Mouse (Mus musculus) heart, embryonic 10.5 days (tissue): ENCODE data around the gene Ptpn3. TPM values are rescaled to one million over a fixed set of nuclear protein-coding genes. Genes with fewer than 3 reads are reported as not detected.

Experiments used
- DNase-seq: peaks from one replicate; pipeline ENCODE4 v3.0.0-alpha.2; 2017; ENCODE audit warnings: low spot score
- H3K27ac ChIP-seq: fragments of 300-500 bp; sonication (generic); 2 replicates; pipeline ENCODE4 v1.5.1; 2016; ENCODE audit warnings: mild to moderate bottlenecking
- H3K27me3 ChIP-seq: fragments of 300-500 bp; sonication (generic); 2 replicates; pipeline ENCODE4 v1.6.1; 2016; ENCODE audit warnings: mild to moderate bottlenecking; ENCODE audit not compliant: poor library complexity, insufficient read depth, severe bottlenecking
- H3K36me3 ChIP-seq: fragments of 300-500 bp; sonication (generic); 2 replicates; pipeline ENCODE4 v1.6.1; 2016; ENCODE audit warnings: mild to moderate bottlenecking, moderate library complexity
- H3K4me1 ChIP-seq: fragments of 300-500 bp; sonication (generic); 2 replicates; pipeline ENCODE4 v1.6.1; 2016; ENCODE audit warnings: mild to moderate bottlenecking
- H3K4me3 ChIP-seq: fragments of 300-500 bp; sonication (generic); 2 replicates; pipeline ENCODE4 v1.5.1; 2016; ENCODE audit warnings: mild to moderate bottlenecking, moderate library complexity
- H3K9me3 ChIP-seq: fragments of 300-500 bp; sonication (generic); 2 replicates; pipeline ENCODE4 v1.6.1; 2016; ENCODE audit warnings: mild to moderate bottlenecking, moderate library complexity
- WGBS: fragments of 180-500 bp; shearing (Covaris S2); methylation state at CpG from one replicate; pipeline ENCODE4 v1.1.7; 2016; 5-methylcytosine and 5-hydroxymethylcytosine counted together
- polyA plus RNA-seq: library from polyadenylated mRNA; unstranded; fragments of >200 nt; fragmentation: Nextera tagmentation; extraction: Ambion mirVana; gene quantifications from 2 replicates; pipeline ENCODE4 v1.2.1, GENCODE M21; 2016

Gene Ptpn3
- 0.90 and 1.7 TPM in 2 replicates for polyA plus RNA-seq

GRCm38 (mm10) chr4:57301410-57302313 lies at the start of gene Ptpn3:
TSS of gene Ptpn3 (minus strand) at chr4:57301837.
- DNase-seq: peak; percentile 95
- Histone ChIP-seq H3K36me3 (no peaks in the 10 kb centered on the region), H3K27ac (peak within 1 kb of the TSS; percentile 84), H3K4me1 (peaks cover 23% of the 10 kb centered on the region), H3K4me3 (peak within 1 kb of the TSS; percentile 89), H3K9me3 (no peaks in the 10 kb centered on the region), H3K27me3 (peaks cover 49% of the 10 kb centered on the region)
- under 1% methylated on average over 42 of the region's 42 CpGs for WGBS

GRCm38 (mm10) chr4:57350541-57350940 lies 48.9 kb upstream of the Ptpn3 start:
- H3K36me3 ChIP-seq: no peaks in the 10 kb centered on the region
- DNase-seq: no peak
- no peak overlapping the region for H3K4me3 ChIP-seq
- H3K9me3 ChIP-seq: no peaks in the 10 kb centered on the region
- WGBS: 89% methylated on average over 2 of the region's 2 CpGs
- H3K4me1 ChIP-seq: no peaks in the 10 kb centered on the region
- H3K27me3 ChIP-seq: no peaks in the 10 kb centered on the region
- H3K27ac ChIP-seq: no peak overlapping the region

- no peaks in the 10 kb centered on the region for H3K4me1 ChIP-seq
- H3K36me3 ChIP-seq: no peaks in the 10 kb centered on the region
- H3K9me3 ChIP-seq: no peaks in the 10 kb centered on the region
- H3K4me3 ChIP-seq: no peak overlapping the region
- no peak for DNase-seq
- WGBS: 93% methylated on average over 7 of the region's 7 CpGs
- no peaks in the 10 kb centered on the region for H3K27me3 ChIP-seq
- no peak overlapping the region for H3K27ac ChIP-seq
Measured at GRCm38 (mm10) chr4:57343996-57344395, 42.4 kb upstream of the Ptpn3 start.

GRCm38 (mm10) chr4:57338923-57339322 lies 37.3 kb upstream of the Ptpn3 start:
- Histone ChIP-seq H3K9me3 (no peaks in the 10 kb centered on the region), H3K27me3 (no peaks in the 10 kb centered on the region), H3K27ac (no peak overlapping the region), H3K4me1 (no peaks in the 10 kb centered on the region), H3K36me3 (no peaks in the 10 kb centered on the region), H3K4me3 (no peak overlapping the region)
- DNase-seq: no peak
- 81% methylated on average over 17 of the region's 17 CpGs for WGBS

- DNase-seq: no peak
- no peaks in the 10 kb centered on the region for H3K36me3 ChIP-seq
- no peaks in the 10 kb centered on the region for H3K4me1 ChIP-seq
- peak overlapping the region; percentile 44; the same call in 1 of the 2 replicates for H3K27ac ChIP-seq
- WGBS: 70% methylated on average over 9 of the region's 9 CpGs
- H3K4me3 ChIP-seq: no peak overlapping the region
- no peaks in the 10 kb centered on the region for H3K9me3 ChIP-seq
- H3K27me3 ChIP-seq: no peaks in the 10 kb centered on the region
Measured at GRCm38 (mm10) chr4:57338061-57338460, 36.4 kb upstream of the Ptpn3 start.

GRCm38 (mm10) chr4:57335000-57335666 lies 33.5 kb upstream of the Ptpn3 start:
- 74% methylated on average over 9 of the region's 9 CpGs for WGBS

GRCm38 (mm10) chr4:57333926-57334548 lies 32.4 kb upstream of the Ptpn3 start:
- H3K27me3 ChIP-seq: no peaks in the 10 kb centered on the region
- WGBS: 89% methylated on average over 12 of the region's 12 CpGs
- H3K4me3 ChIP-seq: no peak overlapping the region
- H3K4me1 ChIP-seq: no peaks in the 10 kb centered on the region
- no peaks in the 10 kb centered on the region for H3K36me3 ChIP-seq
- H3K27ac ChIP-seq: no peak overlapping the region
- H3K9me3 ChIP-seq: no peaks in the 10 kb centered on the region
- no peak for DNase-seq

More at GRCm38 (mm10) chr4:57335000-57335666, 33.5 kb upstream of the Ptpn3 start:
- no peak for DNase-seq
- no peaks in the 10 kb centered on the region for H3K27me3 ChIP-seq
- no peaks in the 10 kb centered on the region for H3K4me1 ChIP-seq
- H3K9me3 ChIP-seq: no peaks in the 10 kb centered on the region
- H3K36me3 ChIP-seq: no peaks in the 10 kb centered on the region
- no peak overlapping the region for H3K27ac ChIP-seq
- H3K4me3 ChIP-seq: no peak overlapping the region

- H3K4me1 ChIP-seq: no peaks in the 10 kb centered on the region
- no peak overlapping the region for H3K4me3 ChIP-seq
- H3K27ac ChIP-seq: no peak overlapping the region
- no peaks in the 10 kb centered on the region for H3K9me3 ChIP-seq
- 64% methylated on average over 3 of the region's 3 CpGs for WGBS
- H3K36me3 ChIP-seq: no peaks in the 10 kb centered on the region
- DNase-seq: no peak
- no peaks in the 10 kb centered on the region for H3K27me3 ChIP-seq
Measured at GRCm38 (mm10) chr4:57332511-57332910, 30.9 kb upstream of the Ptpn3 start.

GRCm38 (mm10) chr4:57320606-57321327 lies 19.1 kb upstream of the Ptpn3 start:
- H3K9me3 ChIP-seq: no peaks in the 10 kb centered on the region
- H3K27ac ChIP-seq: no peak overlapping the region
- H3K4me3 ChIP-seq: no peak overlapping the region
- H3K36me3 ChIP-seq: no peaks in the 10 kb centered on the region
- peaks cover 10% of the 10 kb centered on the region; the same call in 1 of the 2 replicates for H3K27me3 ChIP-seq
- DNase-seq: no peak
- whole genome bisulfite sequencing: 40% methylated on average over 23 of the region's 23 CpGs
- H3K4me1 ChIP-seq: peaks cover 10% of the 10 kb centered on the region

- DNase-seq: no peak
- H3K4me3 ChIP-seq: no peak overlapping the region
- 48% methylated on average over 10 of the region's 10 CpGs for WGBS
- H3K9me3 ChIP-seq: no peaks in the 10 kb centered on the region
- H3K36me3 ChIP-seq: no peaks in the 10 kb centered on the region
- H3K27ac ChIP-seq: no peak overlapping the region
- peaks cover 5% of the 10 kb centered on the region; the same call in 1 of the 2 replicates for H3K27me3 ChIP-seq
- H3K4me1 ChIP-seq: peaks cover 10% of the 10 kb centered on the region
Measured at GRCm38 (mm10) chr4:57318525-57319212, 17.0 kb upstream of the Ptpn3 start.

- Histone ChIP-seq H3K27ac (no peak overlapping the region), H3K9me3 (no peaks in the 10 kb centered on the region), H3K4me1 (peaks cover 19% of the 10 kb centered on the region), H3K27me3 (no peaks in the 10 kb centered on the region; the same call in 1 of the 2 replicates), H3K36me3 (no peaks in the 10 kb centered on the region), H3K4me3 (no peak overlapping the region)
- 67% methylated on average over 8 of the region's 8 CpGs for WGBS
- DNase-seq: no peak
Measured at GRCm38 (mm10) chr4:57312256-57313166, 10.9 kb upstream of the Ptpn3 start.
